Mouse (Mus musculus): ENCODE data around the gene Gm20388. TPM values are rescaled to one million over a fixed set of nuclear protein-coding genes. Genes with fewer than 3 reads are reported as not detected.

Gene Gm20388
- polyA plus RNA-seq, 1 experiment from 2014 or later: not detected

- no peak overlapping the region for H3K4me2 ChIP-seq
- WGBS: 66% methylated on average over 3 of the region's 3 CpGs
- H3K27me3 ChIP-seq: no peaks in the 10 kb centered on the region
- H3K9me3 ChIP-seq (replicated peaks): no peaks in the 10 kb centered on the region
- H3K27ac ChIP-seq: no peak overlapping the region
- H3K4me1 ChIP-seq (replicated peaks): peaks cover 18% of the 10 kb centered on the region
- no peak for ATAC-seq (replicated peaks; ENCODE audit: insufficient number of reproducible peaks, insufficient read depth, low FRiP score, low read depth)
- no peak overlapping the region for H3K9ac ChIP-seq
- peaks cover 33% of the 10 kb centered on the region for H3K36me3 ChIP-seq
- no peak overlapping the region for H3K4me3 ChIP-seq
Measured at GRCm38 (mm10) chr8:122880302-122880701, 2969.7 kb downstream of the Gm20388 start.

GRCm38 (mm10) chr8:122883671-122884070 lies 2973.0 kb downstream of the Gm20388 start:
- Histone ChIP-seq H3K27ac (peak overlapping the region; percentile 62), H3K4me3 (no peak overlapping the region), H3K27me3 (no peaks in the 10 kb centered on the region), H3K4me1 (replicated peaks) (peaks cover 18% of the 10 kb centered on the region), H3K9ac (no peak overlapping the region), H3K4me2 (no peak overlapping the region), H3K36me3 (peaks cover 66% of the 10 kb centered on the region), H3K9me3 (replicated peaks) (no peaks in the 10 kb centered on the region)
- WGBS: 49% methylated on average over 10 of the region's 10 CpGs
- peak; percentile 56; the same call in 1 of the 2 replicates for ATAC-seq (replicated peaks; ENCODE audit: insufficient number of reproducible peaks, insufficient read depth, low FRiP score, low read depth)

- peaks cover 95% of the 10 kb centered on the region for H3K36me3 ChIP-seq
- peak; percentile 43; the same call in 1 of the 2 replicates for ATAC-seq (replicated peaks; ENCODE audit: insufficient number of reproducible peaks, insufficient read depth, low FRiP score, low read depth)
- no peaks in the 10 kb centered on the region for H3K4me1 ChIP-seq (replicated peaks)
- no peaks in the 10 kb centered on the region for H3K27me3 ChIP-seq
- no peak overlapping the region for H3K9ac ChIP-seq
- WGBS: 84% methylated on average over 12 of the region's 12 CpGs
- H3K4me2 ChIP-seq: no peak overlapping the region
- no peak overlapping the region for H3K27ac ChIP-seq
- H3K9me3 ChIP-seq (replicated peaks): no peaks in the 10 kb centered on the region
- H3K4me3 ChIP-seq: no peak overlapping the region
Measured at GRCm38 (mm10) chr8:122891440-122891839, 2980.8 kb downstream of the Gm20388 start.

- Histone ChIP-seq H3K9ac (no peak overlapping the region), H3K27me3 (no peaks in the 10 kb centered on the region), H3K36me3 (peaks cover 87% of the 10 kb centered on the region), H3K27ac (no peak overlapping the region), H3K9me3 (replicated peaks) (no peaks in the 10 kb centered on the region), H3K4me1 (replicated peaks) (peaks cover 4% of the 10 kb centered on the region; the same call in 1 of the 2 replicates), H3K4me3 (no peak overlapping the region), H3K4me2 (no peak overlapping the region)
- WGBS: 83% methylated on average over 12 of the region's 12 CpGs
- no peak for ATAC-seq (replicated peaks; ENCODE audit: insufficient number of reproducible peaks, insufficient read depth, low FRiP score, low read depth)
Measured at GRCm38 (mm10) chr8:122893451-122893850, 2982.8 kb downstream of the Gm20388 start.

DNA sequence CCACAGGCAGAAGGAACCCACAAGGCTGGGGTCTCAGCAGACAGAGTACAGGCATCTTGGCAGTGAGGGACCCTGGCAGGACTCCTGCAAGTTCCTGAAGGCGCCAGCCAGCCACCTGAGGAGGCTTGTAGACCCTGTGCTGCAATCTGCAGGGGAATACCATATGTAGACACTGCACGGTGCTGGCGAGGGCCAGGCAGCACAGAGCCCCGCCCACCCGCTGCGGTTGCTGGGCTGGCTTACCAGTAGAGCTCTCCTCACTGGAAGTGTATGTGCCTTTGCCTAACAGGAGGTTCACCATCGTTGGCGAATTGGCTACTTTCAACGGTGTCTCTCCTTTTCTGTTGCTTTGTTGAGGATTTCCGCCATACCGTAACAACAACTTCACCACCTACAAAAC lies 2985.7 kb downstream of the Gm20388 start:
- Histone ChIP-seq H3K4me2 (no peak overlapping the region), H3K36me3 (peaks cover 62% of the 10 kb centered on the region), H3K9me3 (replicated peaks) (no peaks in the 10 kb centered on the region), H3K27ac (no peak overlapping the region), H3K4me1 (replicated peaks) (peaks cover 12% of the 10 kb centered on the region), H3K27me3 (no peaks in the 10 kb centered on the region), H3K4me3 (no peak overlapping the region), H3K9ac (no peak overlapping the region)
- 91% methylated on average over 11 of the region's 11 CpGs for WGBS
- ATAC-seq (replicated peaks; ENCODE audit: insufficient number of reproducible peaks, insufficient read depth, low FRiP score, low read depth): no peak

DNA sequence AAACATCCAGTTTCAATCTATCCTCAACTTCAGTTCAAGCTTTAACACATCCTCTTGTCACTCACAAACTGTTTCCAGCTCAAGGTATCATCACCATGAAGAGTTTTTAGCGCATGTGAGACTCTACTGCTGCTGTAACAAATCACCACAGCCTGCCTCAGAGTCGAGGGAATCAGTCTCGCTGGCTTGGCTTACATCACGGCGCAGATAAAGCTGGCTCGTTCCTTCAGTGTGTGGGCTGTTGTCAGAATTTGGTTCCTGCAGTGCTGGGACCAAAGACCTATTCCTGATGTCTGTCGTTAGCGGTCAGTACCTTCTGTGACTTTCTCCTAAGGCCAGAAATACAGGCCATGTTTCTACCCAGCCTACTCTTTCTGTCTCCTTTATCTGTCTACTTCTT lies 2986.6 kb downstream of the Gm20388 start:
- Histone ChIP-seq H3K9me3 (replicated peaks) (no peaks in the 10 kb centered on the region), H3K9ac (no peak overlapping the region), H3K36me3 (peaks cover 53% of the 10 kb centered on the region), H3K27ac (no peak overlapping the region), H3K4me2 (no peak overlapping the region), H3K4me3 (no peak overlapping the region), H3K27me3 (no peaks in the 10 kb centered on the region), H3K4me1 (replicated peaks) (peaks cover 18% of the 10 kb centered on the region)
- no peak for ATAC-seq (replicated peaks; ENCODE audit: insufficient number of reproducible peaks, insufficient read depth, low FRiP score, low read depth)
- WGBS: 76% methylated on average over 8 of the region's 8 CpGs

DNA sequence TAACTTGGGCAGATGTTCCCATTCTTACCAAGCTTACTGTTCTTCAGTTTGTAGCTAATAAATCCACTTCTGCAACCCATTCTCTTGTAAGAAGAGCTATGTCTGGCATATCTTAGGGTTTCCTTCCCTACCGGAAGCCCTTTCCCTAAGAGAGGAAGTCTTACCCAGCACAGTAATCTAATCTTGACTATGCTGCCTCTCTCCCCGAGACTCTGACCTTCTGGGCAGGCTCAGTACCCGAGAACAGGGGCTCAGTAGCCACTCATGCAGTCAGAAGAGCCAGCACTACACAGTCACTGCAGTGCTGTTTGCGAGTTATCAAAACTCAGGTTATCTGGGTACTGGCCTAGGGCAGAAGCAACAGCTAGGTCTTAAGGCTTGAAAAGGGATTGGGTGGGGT lies 2987.4 kb downstream of the Gm20388 start:
- H3K4me3 ChIP-seq: no peak overlapping the region
- ATAC-seq (replicated peaks; ENCODE audit: insufficient number of reproducible peaks, insufficient read depth, low FRiP score, low read depth): no peak
- H3K27me3 ChIP-seq: no peaks in the 10 kb centered on the region
- H3K4me2 ChIP-seq: no peak overlapping the region
- no peak overlapping the region for H3K27ac ChIP-seq
- H3K4me1 ChIP-seq (replicated peaks): peaks cover 24% of the 10 kb centered on the region
- no peak overlapping the region for H3K9ac ChIP-seq
- peaks cover 44% of the 10 kb centered on the region for H3K36me3 ChIP-seq
- 57% methylated on average over 4 of the region's 4 CpGs for WGBS
- no peaks in the 10 kb centered on the region for H3K9me3 ChIP-seq (replicated peaks)

DNA sequence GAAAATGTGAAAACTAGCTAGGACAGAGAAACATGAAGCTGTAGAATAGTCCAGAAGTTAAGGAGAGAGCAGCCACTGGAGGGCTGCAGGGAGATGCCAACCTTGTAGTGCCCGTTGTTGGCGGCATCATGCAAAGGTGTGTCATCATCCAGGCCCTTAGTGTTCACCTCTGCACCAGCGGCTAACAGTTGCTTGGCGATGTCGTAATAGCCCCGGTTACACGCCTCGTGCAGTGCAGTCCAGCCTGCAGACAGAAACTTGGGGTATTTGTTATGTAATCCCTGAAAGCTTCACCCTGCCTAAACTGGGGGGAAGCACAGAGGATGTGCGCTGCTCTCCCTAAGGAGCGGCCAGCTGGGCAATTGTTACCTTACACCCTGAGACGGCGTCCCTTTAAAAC lies 2987.8 kb downstream of the Gm20388 start:
- H3K27ac ChIP-seq: no peak overlapping the region
- no peak overlapping the region for H3K9ac ChIP-seq
- H3K9me3 ChIP-seq (replicated peaks): no peaks in the 10 kb centered on the region
- H3K4me1 ChIP-seq (replicated peaks): peaks cover 24% of the 10 kb centered on the region
- peaks cover 40% of the 10 kb centered on the region for H3K36me3 ChIP-seq
- no peak overlapping the region for H3K4me2 ChIP-seq
- H3K27me3 ChIP-seq: no peaks in the 10 kb centered on the region
- 91% methylated on average over 12 of the region's 12 CpGs for WGBS
- H3K4me3 ChIP-seq: no peak overlapping the region
- no peak for ATAC-seq (replicated peaks; ENCODE audit: insufficient number of reproducible peaks, insufficient read depth, low FRiP score, low read depth)

- Histone ChIP-seq H3K9me3 (replicated peaks) (no peaks in the 10 kb centered on the region), H3K4me1 (replicated peaks) (peaks cover 24% of the 10 kb centered on the region), H3K36me3 (peaks cover 34% of the 10 kb centered on the region), H3K9ac (no peak overlapping the region), H3K4me3 (no peak overlapping the region), H3K4me2 (no peak overlapping the region), H3K27ac (no peak overlapping the region), H3K27me3 (no peaks in the 10 kb centered on the region)
- peak; percentile 59 for ATAC-seq (replicated peaks; ENCODE audit: insufficient number of reproducible peaks, insufficient read depth, low FRiP score, low read depth)
- WGBS: 45% methylated on average over 5 of the region's 5 CpGs
Measured at GRCm38 (mm10) chr8:122899085-122899484, 2988.4 kb downstream of the Gm20388 start.

DNA sequence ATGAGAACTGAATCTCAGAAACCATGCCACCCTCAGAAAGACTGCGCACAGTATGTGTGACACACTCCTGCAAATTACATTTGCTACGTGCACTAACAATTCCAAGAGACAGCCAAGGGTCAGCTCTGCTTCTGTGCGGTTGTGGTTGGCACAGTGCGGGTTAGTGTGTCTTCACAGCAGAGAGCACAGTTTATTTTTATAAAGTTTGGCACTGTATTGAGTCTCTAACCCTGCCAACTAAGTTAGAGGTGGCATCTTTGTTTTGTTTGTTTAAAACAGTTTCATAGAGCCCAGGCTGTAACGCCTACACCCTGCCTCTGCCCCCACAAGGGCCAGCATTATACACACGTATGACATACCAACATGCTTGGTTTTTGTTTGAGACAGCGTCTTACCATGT lies 2990.8 kb downstream of the Gm20388 start:
- WGBS: 90% methylated on average over 7 of the region's 7 CpGs
- H3K27ac ChIP-seq: no peak overlapping the region
- no peak for ATAC-seq (replicated peaks; ENCODE audit: insufficient number of reproducible peaks, insufficient read depth, low FRiP score, low read depth)
- H3K4me2 ChIP-seq: no peak overlapping the region
- H3K9me3 ChIP-seq (replicated peaks): no peaks in the 10 kb centered on the region
- H3K4me1 ChIP-seq (replicated peaks): peaks cover 30% of the 10 kb centered on the region
- H3K36me3 ChIP-seq: peaks cover 10% of the 10 kb centered on the region
- H3K4me3 ChIP-seq: no peak overlapping the region
- H3K27me3 ChIP-seq: no peaks in the 10 kb centered on the region
- no peak overlapping the region for H3K9ac ChIP-seq

DNA sequence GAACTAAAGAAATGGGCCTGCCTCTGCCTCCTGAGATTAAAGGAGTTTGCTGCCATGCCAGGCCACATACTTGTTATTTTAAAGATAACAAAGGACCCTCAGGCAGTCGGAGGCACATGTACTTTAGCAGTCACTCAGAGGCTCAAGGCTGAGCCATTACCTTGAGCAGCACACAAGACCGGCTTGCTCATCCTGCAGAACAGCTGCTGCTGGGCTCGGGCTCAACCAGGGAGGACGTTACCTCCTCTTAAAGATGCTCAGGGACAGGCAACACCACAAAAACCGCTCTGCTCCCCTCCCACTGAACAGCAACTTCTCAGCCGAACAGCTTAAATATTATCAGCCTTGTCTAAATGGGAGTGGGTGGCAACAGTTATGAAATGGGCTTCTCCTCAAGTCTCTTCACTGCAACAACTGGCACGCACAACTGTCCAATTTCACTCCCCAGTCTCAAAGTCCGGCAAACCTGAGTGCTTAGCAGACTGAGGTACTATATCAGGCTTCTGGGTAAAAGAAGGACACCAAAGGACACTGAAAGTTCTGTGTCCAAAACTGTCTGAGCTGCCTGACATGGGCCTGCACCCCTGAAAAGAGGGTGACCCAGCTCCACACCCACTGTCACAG lies 2991.4 kb downstream of the Gm20388 start:
- H3K36me3 ChIP-seq: 0 out of 2 replicates have a peak, but pooled peaks cover 5% of the 10 kb centered on the region
- ATAC-seq (replicated peaks; ENCODE audit: insufficient number of reproducible peaks, insufficient read depth, low FRiP score, low read depth): no peak
- no peak overlapping the region for H3K9ac ChIP-seq
- H3K9me3 ChIP-seq (replicated peaks): no peaks in the 10 kb centered on the region
- H3K27ac ChIP-seq: no peak overlapping the region
- H3K27me3 ChIP-seq: no peaks in the 10 kb centered on the region
- WGBS: 74% methylated on average over 8 of the region's 8 CpGs
- H3K4me1 ChIP-seq (replicated peaks): peaks cover 34% of the 10 kb centered on the region
- no peak overlapping the region for H3K4me2 ChIP-seq
- H3K4me3 ChIP-seq: no peak overlapping the region

DNA sequence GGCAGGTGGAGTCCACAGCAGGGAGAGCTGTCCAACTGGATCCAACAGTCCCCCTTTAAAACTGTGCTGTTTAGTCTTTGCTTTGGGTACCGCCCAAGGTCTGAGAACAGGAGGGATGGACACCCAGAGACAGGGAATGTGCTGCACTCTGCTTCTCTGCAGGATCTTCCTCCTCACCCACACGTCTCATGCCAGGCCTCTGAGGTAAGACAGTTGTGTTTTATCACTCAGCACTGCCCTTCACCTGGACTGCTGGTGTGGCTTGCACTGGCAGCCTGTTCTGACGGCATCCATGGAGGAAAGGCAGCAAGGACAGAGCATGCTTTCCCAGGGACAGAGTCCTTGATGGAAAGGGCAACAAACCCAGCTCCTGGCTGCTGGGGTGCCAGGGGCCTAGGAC lies 2991.9 kb downstream of the Gm20388 start:
- H3K4me2 ChIP-seq: no peak overlapping the region
- WGBS: 54% methylated on average over 3 of the region's 3 CpGs
- no peak overlapping the region for H3K9ac ChIP-seq
- H3K9me3 ChIP-seq (replicated peaks): no peaks in the 10 kb centered on the region
- ATAC-seq (replicated peaks; ENCODE audit: insufficient number of reproducible peaks, insufficient read depth, low FRiP score, low read depth): no peak
- H3K27ac ChIP-seq: no peak overlapping the region
- no peak overlapping the region for H3K4me3 ChIP-seq
- H3K4me1 ChIP-seq (replicated peaks): peaks cover 36% of the 10 kb centered on the region
- no peaks in the 10 kb centered on the region for H3K27me3 ChIP-seq
- peaks cover 1% of the 10 kb centered on the region for H3K36me3 ChIP-seq
